Mouse (Mus musculus) testis, postnatal 10 days (tissue): Measurements from ENCODE around the gene R3hdm1.

Experiments used
- DNase-seq: peaks from one replicate; pipeline ENCODE4 v3.0.0; 2021; ENCODE audit warnings: low spot score

Gene R3hdm1

GRCm38 (mm10) chr1:128102641-128103461 lies at the start of gene R3hdm1, which contains the start of gene Zranb3:
Gene R3hdm1, plus strand, starts transcription at chr1:128103301.
Gene Zranb3, minus strand, starts transcription at chr1:128103047.
- peak; percentile 96 for DNase-seq

- no peak for DNase-seq
Observed at GRCm38 (mm10) chr1:128057269-128057668, 45.8 kb upstream of the R3hdm1 start.

GRCm38 (mm10) chr1:128058625-128059024 lies 44.5 kb upstream of the R3hdm1 start:
- DNase-seq, result no peak

GRCm38 (mm10) chr1:128060655-128061344 lies 42.3 kb upstream of the R3hdm1 start:
- DNase-seq, result no peak

GRCm38 (mm10) chr1:128061401-128061800 lies 41.7 kb upstream of the R3hdm1 start:
- DNase-seq, result no peak

- no peak for DNase-seq
Observed at GRCm38 (mm10) chr1:128062167-128062566, 40.9 kb upstream of the R3hdm1 start.

- DNase-seq, result no peak
Observed at GRCm38 (mm10) chr1:128064716-128065115, 38.4 kb upstream of the R3hdm1 start.

- no peak for DNase-seq
Observed at GRCm38 (mm10) chr1:128068945-128069397, 34.1 kb upstream of the R3hdm1 start.

- DNase-seq, result no peak
Observed at GRCm38 (mm10) chr1:128070003-128070402, 33.1 kb upstream of the R3hdm1 start.

- DNase-seq, result no peak
Observed at GRCm38 (mm10) chr1:128073051-128073450, 30.1 kb upstream of the R3hdm1 start.

- DNase-seq, result no peak
Observed at GRCm38 (mm10) chr1:128076791-128077479, 26.2 kb upstream of the R3hdm1 start.

- DNase-seq, result no peak
Observed at GRCm38 (mm10) chr1:128077788-128078187, 25.3 kb upstream of the R3hdm1 start.

GRCm38 (mm10) chr1:128078646-128079045 lies 24.5 kb upstream of the R3hdm1 start:
- DNase-seq, result no peak

- DNase-seq, result no peak
Observed at GRCm38 (mm10) chr1:128080936-128081696, 22.0 kb upstream of the R3hdm1 start.

- no peak for DNase-seq
Observed at GRCm38 (mm10) chr1:128081873-128082272, 21.2 kb upstream of the R3hdm1 start.

GRCm38 (mm10) chr1:128082800-128083199 lies 20.3 kb upstream of the R3hdm1 start:
- DNase-seq, result peak; percentile 45

GRCm38 (mm10) chr1:128094686-128095085 lies 8.4 kb upstream of the R3hdm1 start:
- no peak for DNase-seq

GRCm38 (mm10) chr1:128098309-128098708 lies 4.8 kb upstream of the R3hdm1 start:
- no peak for DNase-seq

GRCm38 (mm10) chr1:128102251-128102640 lies 855 bp upstream of the R3hdm1 start:
- DNase-seq, result peak; percentile 48

GRCm38 (mm10) chr1:128103520-128104088 lies 503 bp downstream of the R3hdm1 start:
- no peak for DNase-seq

- DNase-seq, result no peak
Observed at GRCm38 (mm10) chr1:128120913-128121627, 18.0 kb downstream of the R3hdm1 start.
